Comparison of ENCODE assay signal across 1 mouse cellular context in the genomic region with DNA sequence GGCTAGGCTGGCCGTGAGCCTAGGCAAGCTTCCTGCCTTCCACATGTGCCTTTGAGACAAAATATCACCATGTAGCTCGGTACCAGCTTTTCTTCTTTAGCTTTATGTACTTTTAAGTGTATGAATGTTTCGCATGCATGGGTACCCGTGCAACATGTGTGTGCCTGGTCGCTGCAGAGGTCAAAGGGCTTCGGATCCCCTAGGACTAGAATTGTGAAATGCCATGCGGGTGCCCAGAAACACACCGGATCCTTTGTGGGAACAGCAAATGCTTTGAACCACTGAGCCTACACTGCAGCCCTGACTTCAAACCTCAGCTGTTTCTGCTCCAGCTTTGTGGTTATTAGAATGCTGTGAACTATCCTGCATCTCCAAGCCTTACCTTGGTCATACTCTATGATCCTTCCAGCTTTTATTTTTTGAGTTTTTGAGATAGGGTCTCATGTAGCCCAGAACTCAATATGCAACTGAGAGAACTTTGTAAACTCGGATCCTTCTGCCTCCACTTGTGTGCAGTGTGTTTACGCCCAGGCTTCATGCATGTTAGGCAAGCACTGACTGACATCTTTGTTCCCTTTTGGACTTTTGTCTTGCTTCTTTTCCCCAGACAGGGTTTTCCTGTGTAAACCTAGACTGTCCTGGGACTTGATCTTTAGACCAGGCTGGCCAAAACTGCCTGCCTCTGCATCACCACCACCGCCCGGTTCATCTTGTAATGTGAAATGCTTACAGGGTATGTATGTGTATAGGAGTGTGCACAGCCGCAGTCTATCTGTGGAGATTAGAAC.
TF ChIP-seq lines count a peak whose summit lies in the region.

No protein-coding gene starts in this region.

TF ChIP-seq in CH12.LX, 34 proteins besides CTCF, POLR2A, EP300 and RAD21 (continued from another document):
- TF ChIP-seq MAZ (IDR thresholded peaks at IDR 0.05; ENCODE audit: low read depth, low read length), result no peak
- no peak for TF ChIP-seq TBP (conservative IDR thresholded peaks at IDR 0.05; ENCODE audit: low read depth, low read length)
- TF ChIP-seq ZMIZ1 (IDR thresholded peaks at IDR 0.05; ENCODE audit: low read depth, low read length), result peak; percentile 39; the same call in 1 of the 2 replicates
- TF ChIP-seq ZKSCAN1 (IDR thresholded peaks at IDR 0.05; ENCODE audit: borderline replicate concordance, low read depth, low read length), result no peak
